Mouse (Mus musculus) neural tube, embryonic 12.5 days (tissue): Measurements from ENCODE around the gene Cgnl1. TPM values are rescaled to one million over a fixed set of nuclear protein-coding genes. Genes with fewer than 3 reads are reported as not detected.
A peak's percentile ranks its signal among the peaks of the same experiment; 100 is the strongest.

Experiments used
- ATAC-seq: fragments of 200-750 bp; cut with Nextera tagmentation; 2 replicates; pipeline ENCODE4 v1.8.0; 2017; ENCODE audit warnings: low read depth, mild to moderate bottlenecking, moderate TSS enrichment, moderate library complexity; ENCODE audit not compliant: low FRiP score
- H3K27ac ChIP-seq: fragments of 300-500 bp; sonication (generic); 2 replicates; pipeline ENCODE4 v1.5.1; 2016
- H3K27me3 ChIP-seq: fragments of 300-500 bp; sonication (generic); replicated peaks from 2 replicates; pipeline ENCODE4 v1.6.1; 2016; ENCODE audit warnings: mild to moderate bottlenecking
- H3K36me3 ChIP-seq: fragments of 300-500 bp; sonication (generic); 2 replicates; pipeline ENCODE4 v1.6.1; 2016; ENCODE audit warnings: mild to moderate bottlenecking
- H3K4me1 ChIP-seq: fragments of 300-500 bp; sonication (generic); 2 replicates; pipeline ENCODE4 v1.6.1; 2016
- H3K4me2 ChIP-seq: fragments of 300-500 bp; sonication (generic); replicated peaks from 2 replicates; pipeline ENCODE4 v1.6.1; 2016; ENCODE audit warnings: mild to moderate bottlenecking
- H3K4me3 ChIP-seq: fragments of 300-500 bp; sonication (generic); 2 replicates; pipeline ENCODE4 v1.5.1; 2016
- H3K9ac ChIP-seq: fragments of 300-500 bp; sonication (generic); 2 replicates; pipeline ENCODE4 v1.6.1; 2016; ENCODE audit warnings: mild to moderate bottlenecking
- H3K9me3 ChIP-seq: fragments of 300-500 bp; sonication (generic); 2 replicates; pipeline ENCODE4 v1.6.1; 2016; ENCODE audit warnings: mild to moderate bottlenecking
- WGBS: fragments of 180-500 bp; shearing (Covaris S2); methylation state at CpG from one replicate; pipeline ENCODE4 v1.1.7; 2016; 5-methylcytosine and 5-hydroxymethylcytosine counted together
- polyA plus RNA-seq: library from polyadenylated mRNA; unstranded; fragments of >200 nt; fragmentation: Nextera tagmentation; extraction: Ambion mirVana; gene quantifications from 2 replicates; pipeline ENCODE4 v1.2.1, GENCODE M21; 2016

Gene Cgnl1
- polyA plus RNA-seq, 1 experiment from 2014 or later, result 8.6 TPM

DNA sequence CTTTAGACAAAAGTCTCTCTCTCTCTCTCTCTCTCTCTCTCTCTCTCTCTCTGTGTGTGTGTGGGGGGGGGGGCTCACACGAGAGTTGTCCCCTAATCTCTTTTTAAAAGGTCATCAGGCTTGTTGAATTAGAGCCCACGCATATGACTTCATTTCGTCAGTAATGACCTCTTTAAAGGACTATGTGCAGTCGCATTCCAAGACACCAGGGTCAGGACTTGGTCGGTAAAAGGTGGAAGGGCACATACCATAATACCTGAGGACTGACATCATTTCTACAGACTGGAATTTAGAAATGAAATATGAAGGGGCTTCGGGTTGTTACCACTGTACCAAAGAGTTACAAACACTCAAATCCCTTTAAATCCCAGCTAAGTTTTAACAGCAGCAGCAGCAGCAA lies 32.7 kb upstream of the Cgnl1 start:
- WGBS, result 61% methylated on average over 6 of the region's 6 CpGs

DNA sequence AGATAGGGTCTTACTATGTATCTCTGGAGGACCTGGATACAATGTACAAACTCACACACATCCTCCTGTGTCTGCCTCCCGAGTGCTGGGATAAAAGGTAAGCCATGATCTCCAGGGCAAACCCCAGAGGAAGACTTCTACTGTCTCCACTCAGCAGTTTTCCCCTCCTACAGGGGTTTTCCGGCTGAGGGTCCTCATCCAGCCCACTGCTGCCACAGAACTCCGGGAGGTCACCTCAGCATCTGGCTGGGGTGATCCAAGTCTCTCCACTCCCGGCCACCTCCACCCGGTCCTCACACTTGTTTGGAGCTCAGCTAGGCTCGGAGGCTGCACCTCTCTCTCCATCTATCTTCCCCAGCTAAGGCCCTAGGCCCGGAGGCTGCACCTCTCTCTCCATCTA lies 31.9 kb upstream of the Cgnl1 start:
- Histone ChIP-seq H3K4me2 (no peak overlapping the region), H3K27ac (no peak overlapping the region), H3K36me3 (no peaks in the 10 kb centered on the region), H3K9ac (no peak overlapping the region), H3K4me3 (no peak overlapping the region), H3K27me3 (no peaks in the 10 kb centered on the region), H3K9me3 (no peaks in the 10 kb centered on the region), H3K4me1 (no peaks in the 10 kb centered on the region)
- no peak for ATAC-seq
- WGBS, result 72% methylated on average over 7 of the region's 7 CpGs

More for the DNA sequence above, 32.7 kb upstream of the Cgnl1 start:
- H3K4me1 ChIP-seq, result no peaks in the 10 kb centered on the region
- no peak overlapping the region for H3K4me3 ChIP-seq
- H3K4me2 ChIP-seq, result no peak overlapping the region
- no peaks in the 10 kb centered on the region for H3K36me3 ChIP-seq
- no peak for ATAC-seq
- H3K9ac ChIP-seq, result no peak overlapping the region
- no peaks in the 10 kb centered on the region for H3K27me3 ChIP-seq
- H3K27ac ChIP-seq, result no peak overlapping the region
- H3K9me3 ChIP-seq, result no peaks in the 10 kb centered on the region

DNA sequence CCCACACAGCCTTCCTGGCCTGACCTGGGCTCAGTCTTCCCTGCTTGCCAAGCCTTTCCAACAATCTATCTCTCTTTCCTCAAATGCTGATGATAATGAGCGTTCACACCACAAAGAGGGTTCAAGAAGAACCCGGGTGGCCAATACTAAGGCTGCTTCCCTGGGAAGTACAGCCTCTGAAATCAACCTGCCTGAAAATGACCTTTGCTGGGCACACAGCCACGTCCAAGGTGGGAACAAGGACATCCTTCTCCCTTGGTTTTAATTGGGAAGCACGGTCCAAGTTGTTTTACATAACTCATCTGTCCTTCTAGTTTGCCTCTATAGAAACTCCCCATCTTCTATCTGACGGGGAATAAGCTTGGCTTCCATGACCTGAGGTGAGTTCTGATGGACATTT lies 28.2 kb upstream of the Cgnl1 start:
- WGBS, result 81% methylated on average over 5 of the region's 5 CpGs
- H3K4me1 ChIP-seq, result 0 out of 2 replicates have a peak, but pooled peaks cover 4% of the 10 kb centered on the region
- no peak for ATAC-seq
- H3K27me3 ChIP-seq, result no peaks in the 10 kb centered on the region
- no peak overlapping the region for H3K4me2 ChIP-seq
- H3K9me3 ChIP-seq, result no peaks in the 10 kb centered on the region
- H3K4me3 ChIP-seq, result no peak overlapping the region
- no peak overlapping the region for H3K9ac ChIP-seq
- H3K27ac ChIP-seq, result no peak overlapping the region
- no peaks in the 10 kb centered on the region for H3K36me3 ChIP-seq

DNA sequence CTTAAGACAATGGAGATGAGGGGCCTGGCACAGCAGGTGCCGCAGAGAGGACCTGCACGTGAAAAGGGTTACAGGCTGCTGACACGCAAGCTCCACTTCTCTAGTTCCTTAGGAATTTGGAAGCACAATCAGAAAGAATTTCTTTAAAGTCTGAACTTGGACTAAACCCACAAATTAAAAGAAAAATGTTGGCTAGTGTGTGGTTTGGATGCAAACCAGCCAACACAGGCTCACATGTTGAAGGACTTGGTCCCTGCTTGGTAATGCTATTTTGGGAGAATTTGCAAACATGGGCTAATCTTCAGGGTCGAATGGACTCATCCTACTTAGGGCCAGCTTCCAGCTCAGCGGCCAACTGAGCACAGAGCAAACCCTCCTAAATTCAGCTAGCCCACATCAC lies 26.8 kb upstream of the Cgnl1 start:
- ATAC-seq, result no peak
- WGBS, result 56% methylated on average over 5 of the region's 5 CpGs

DNA sequence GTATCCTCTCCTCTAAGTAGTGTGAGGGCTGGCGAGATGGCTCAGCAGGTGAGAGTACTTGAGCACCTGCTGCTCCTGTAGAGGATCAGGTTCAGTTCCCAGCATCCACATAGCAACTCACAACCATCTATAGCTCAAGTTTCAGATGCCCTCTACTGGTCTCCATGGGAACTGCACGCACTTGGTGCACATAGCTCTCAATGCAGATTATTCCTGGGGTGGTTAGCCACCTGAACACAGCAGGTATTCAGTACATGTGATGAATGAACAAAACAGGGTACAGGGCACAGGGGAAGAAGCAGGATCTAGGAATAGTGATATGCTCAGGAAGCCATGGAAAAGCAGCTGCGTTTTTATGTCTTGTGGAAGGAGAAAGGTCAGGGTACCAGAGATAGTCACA lies 6.0 kb upstream of the Cgnl1 start:
- no peak for ATAC-seq
- Histone ChIP-seq H3K36me3 (no peaks in the 10 kb centered on the region), H3K27ac (no peak overlapping the region), H3K4me3 (no peak overlapping the region), H3K4me1 (no peaks in the 10 kb centered on the region), H3K9me3 (peaks cover 7% of the 10 kb centered on the region), H3K9ac (no peak overlapping the region), H3K4me2 (no peak overlapping the region), H3K27me3 (no peaks in the 10 kb centered on the region)
- 95% methylated on average over 3 of the region's 3 CpGs for WGBS

More for the DNA sequence above, 26.8 kb upstream of the Cgnl1 start:
- H3K4me2 ChIP-seq, result no peak overlapping the region
- H3K9ac ChIP-seq, result no peak overlapping the region
- H3K27me3 ChIP-seq, result no peaks in the 10 kb centered on the region
- no peaks in the 10 kb centered on the region for H3K36me3 ChIP-seq
- H3K4me1 ChIP-seq, result 0 out of 2 replicates have a peak, but pooled peaks cover 4% of the 10 kb centered on the region
- no peak overlapping the region for H3K4me3 ChIP-seq
- H3K9me3 ChIP-seq, result no peaks in the 10 kb centered on the region
- H3K27ac ChIP-seq, result no peak overlapping the region

DNA sequence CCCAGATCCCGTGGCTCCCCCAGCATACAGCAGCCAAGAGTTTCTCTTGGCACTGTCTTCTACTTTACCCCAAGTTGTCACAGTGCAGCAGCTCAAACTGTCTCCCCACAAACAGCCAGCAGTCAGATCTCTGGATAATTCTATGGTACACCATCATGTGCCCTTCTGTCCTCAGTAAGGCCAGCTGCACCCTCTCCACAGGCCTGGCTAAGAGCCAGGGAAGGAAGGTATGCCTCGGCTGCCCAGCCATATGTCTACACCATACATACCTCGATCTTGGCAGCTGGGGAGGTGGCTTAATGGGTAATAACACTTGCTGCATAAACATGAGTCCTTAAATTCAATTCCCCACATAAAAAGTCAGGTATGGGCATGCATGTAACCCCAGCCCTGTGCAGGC lies 4.9 kb upstream of the Cgnl1 start:
- Histone ChIP-seq H3K4me1 (no peaks in the 10 kb centered on the region), H3K4me3 (no peak overlapping the region), H3K27me3 (no peaks in the 10 kb centered on the region), H3K4me2 (no peak overlapping the region), H3K27ac (no peak overlapping the region), H3K9me3 (peaks cover 7% of the 10 kb centered on the region), H3K36me3 (no peaks in the 10 kb centered on the region), H3K9ac (no peak overlapping the region)
- ATAC-seq, result no peak
- WGBS, result 84% methylated on average over 3 of the region's 3 CpGs

- H3K4me1 ChIP-seq, result peaks cover 5% of the 10 kb centered on the region; the same call in 1 of the 2 replicates
- WGBS, result 84% methylated on average over 9 of the region's 9 CpGs
- H3K27me3 ChIP-seq, result peaks cover 5% of the 10 kb centered on the region
- H3K9me3 ChIP-seq, result peaks cover 7% of the 10 kb centered on the region
- no peak overlapping the region for H3K4me2 ChIP-seq
- no peak overlapping the region for H3K27ac ChIP-seq
- ATAC-seq, result no peak
- H3K4me3 ChIP-seq, result no peak overlapping the region
- no peak overlapping the region for H3K9ac ChIP-seq
- no peaks in the 10 kb centered on the region for H3K36me3 ChIP-seq
These were observed 2.2 kb upstream of the Cgnl1 start for GRCm38 (mm10) chr9:71773563-71773962.

- peaks cover 6% of the 10 kb centered on the region for H3K9me3 ChIP-seq
- no peak overlapping the region for H3K4me2 ChIP-seq
- ATAC-seq, result no peak
- peaks cover 8% of the 10 kb centered on the region for H3K27me3 ChIP-seq
- no peaks in the 10 kb centered on the region for H3K36me3 ChIP-seq
- H3K27ac ChIP-seq, result no peak overlapping the region
- H3K4me1 ChIP-seq, result peaks cover 5% of the 10 kb centered on the region; the same call in 1 of the 2 replicates
- 74% methylated on average over 5 of the region's 5 CpGs for WGBS
- H3K9ac ChIP-seq, result no peak overlapping the region
- H3K4me3 ChIP-seq, result no peak overlapping the region
These were observed 936 bp upstream of the Cgnl1 start for GRCm38 (mm10) chr9:71772338-71772737.

GRCm38 (mm10) chr9:71770484-71770883 lies 918 bp downstream of the Cgnl1 start:
- H3K4me3 ChIP-seq, result peak overlapping the region; percentile 64
- H3K27ac ChIP-seq, result no peak overlapping the region
- H3K36me3 ChIP-seq, result no peaks in the 10 kb centered on the region
- peak overlapping the region; percentile 93 for H3K4me2 ChIP-seq
- peaks cover 5% of the 10 kb centered on the region; the same call in 1 of the 2 replicates for H3K4me1 ChIP-seq
- H3K27me3 ChIP-seq, result peaks cover 11% of the 10 kb centered on the region
- no peaks in the 10 kb centered on the region for H3K9me3 ChIP-seq
- no peak for ATAC-seq
- 3% methylated on average over 10 of the region's 10 CpGs for WGBS
- H3K9ac ChIP-seq, result no peak overlapping the region

DNA sequence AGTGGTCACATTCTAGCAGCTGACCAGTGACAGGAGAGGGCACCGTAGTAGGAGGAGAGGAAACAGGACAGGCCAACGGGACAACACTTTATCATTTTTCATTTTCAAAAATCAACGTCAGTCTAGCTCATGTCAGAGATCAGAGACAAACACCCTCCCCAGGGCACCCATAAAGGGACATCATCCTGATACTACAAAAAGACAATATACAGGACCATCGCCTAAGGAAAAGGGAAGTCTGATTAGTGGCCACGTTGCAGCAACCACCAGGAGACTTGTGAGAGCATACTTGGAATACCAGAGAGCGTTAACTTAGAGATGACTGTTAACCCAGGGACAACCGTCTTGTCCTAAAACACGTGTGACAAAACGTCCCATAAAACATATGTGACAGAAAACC lies 1.7 kb downstream of the Cgnl1 start:
- H3K4me1 ChIP-seq, result peaks cover 5% of the 10 kb centered on the region; the same call in 1 of the 2 replicates
- H3K4me2 ChIP-seq, result peak overlapping the region; percentile 93
- no peak for ATAC-seq
- H3K27ac ChIP-seq, result no peak overlapping the region
- H3K9me3 ChIP-seq, result no peaks in the 10 kb centered on the region
- WGBS, result 32% methylated on average over 9 of the region's 9 CpGs
- H3K27me3 ChIP-seq, result peaks cover 12% of the 10 kb centered on the region
- no peaks in the 10 kb centered on the region for H3K36me3 ChIP-seq
- no peak overlapping the region for H3K9ac ChIP-seq
- no peak overlapping the region for H3K4me3 ChIP-seq

GRCm38 (mm10) chr9:71768119-71768518 lies 3.3 kb downstream of the Cgnl1 start:
- Histone ChIP-seq H3K27ac (no peak overlapping the region), H3K27me3 (peaks cover 12% of the 10 kb centered on the region), H3K4me2 (no peak overlapping the region), H3K4me1 (peaks cover 5% of the 10 kb centered on the region; the same call in 1 of the 2 replicates), H3K9ac (no peak overlapping the region), H3K4me3 (no peak overlapping the region), H3K36me3 (no peaks in the 10 kb centered on the region), H3K9me3 (no peaks in the 10 kb centered on the region)
- no peak for ATAC-seq
- WGBS, result 81% methylated on average over 1 of the region's 1 CpGs

DNA sequence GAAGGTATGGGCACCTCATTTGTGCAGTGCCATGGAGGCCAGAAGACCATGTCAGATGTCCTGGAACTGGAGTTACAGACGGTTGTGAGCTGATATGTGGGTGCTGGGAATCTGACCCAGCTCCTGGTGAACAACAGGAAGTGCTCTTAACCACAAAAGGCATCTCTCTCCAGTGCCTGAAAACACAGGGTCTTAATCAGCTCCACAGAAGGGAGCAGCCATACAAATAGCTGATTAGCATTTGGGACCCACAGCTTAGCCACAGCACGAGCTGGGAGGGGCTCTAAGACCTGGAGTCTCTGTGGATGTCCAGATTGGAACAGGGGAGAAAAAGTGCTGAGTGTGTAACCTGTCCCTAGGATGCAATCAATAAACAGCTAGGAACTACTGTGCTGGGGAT lies 4.5 kb downstream of the Cgnl1 start:
- peaks cover 12% of the 10 kb centered on the region for H3K27me3 ChIP-seq
- ATAC-seq, result no peak

DNA sequence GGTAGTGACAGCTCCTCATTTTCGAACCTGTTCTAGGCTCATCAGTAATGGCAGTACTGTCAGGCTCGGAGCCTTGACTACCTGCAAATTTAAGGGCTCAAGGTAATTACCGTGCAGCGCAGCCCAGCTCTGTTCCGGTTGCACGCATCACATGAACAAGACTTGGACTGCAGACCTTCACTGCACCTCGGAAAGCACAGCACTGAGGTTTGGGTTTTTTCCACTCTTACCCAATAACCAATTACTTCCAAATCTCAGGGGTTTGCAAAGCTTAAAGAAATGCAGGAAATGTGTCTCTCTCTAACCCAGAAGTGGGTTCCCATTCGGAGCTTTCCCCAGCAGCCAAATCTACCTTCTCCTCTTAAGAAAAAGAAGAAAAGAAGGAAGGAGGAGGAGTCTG lies 5.1 kb downstream of the Cgnl1 start:
- 79% methylated on average over 8 of the region's 8 CpGs for WGBS
- H3K27me3 ChIP-seq, result peaks cover 12% of the 10 kb centered on the region
- H3K27ac ChIP-seq, result no peak overlapping the region
- H3K4me3 ChIP-seq, result no peak overlapping the region
- H3K36me3 ChIP-seq, result no peaks in the 10 kb centered on the region
- H3K9me3 ChIP-seq, result no peaks in the 10 kb centered on the region
- H3K9ac ChIP-seq, result no peak overlapping the region
- no peak for ATAC-seq
- peaks cover 5% of the 10 kb centered on the region; the same call in 1 of the 2 replicates for H3K4me1 ChIP-seq
- H3K4me2 ChIP-seq, result no peak overlapping the region

More for the DNA sequence above, 4.5 kb downstream of the Cgnl1 start:
- H3K27ac ChIP-seq, result no peak overlapping the region
- 66% methylated on average over 2 of the region's 2 CpGs for WGBS
- H3K4me3 ChIP-seq, result no peak overlapping the region
- no peaks in the 10 kb centered on the region for H3K36me3 ChIP-seq
- no peak overlapping the region for H3K9ac ChIP-seq
- no peak overlapping the region for H3K4me2 ChIP-seq
- H3K4me1 ChIP-seq, result peaks cover 5% of the 10 kb centered on the region; the same call in 1 of the 2 replicates
- no peaks in the 10 kb centered on the region for H3K9me3 ChIP-seq
